Mouse (Mus musculus): ENCODE data around the gene Pus7l.

The Pus7l gene

DNA sequence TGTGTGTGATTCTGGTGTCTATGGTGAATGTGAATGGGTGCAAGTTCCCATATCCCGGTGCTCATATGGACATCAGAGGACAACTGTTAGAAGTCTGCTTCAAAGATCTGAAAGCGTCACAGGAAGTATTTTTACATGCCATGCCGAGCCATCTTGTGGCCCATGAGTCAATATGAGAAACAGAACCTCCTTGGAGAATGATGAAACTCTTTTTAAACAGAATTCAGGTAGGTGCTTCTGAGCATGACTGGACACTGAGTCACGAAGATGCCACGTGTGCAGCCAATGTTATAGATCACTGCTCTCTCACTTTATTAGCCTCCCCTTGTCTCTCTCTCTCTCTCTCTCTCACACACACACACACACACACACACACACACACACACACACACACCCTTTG is 67.4 kb downstream of the Pus7l start:
- no peak for DNase-seq
